11 mouse cellular contexts compared by ENCODE assay signal in genomic region chr8:96455336-96455735, GRCm38 (mm10).
A peak's percentile ranks its signal among the peaks of the same experiment; 100 is the strongest.
DNase-seq lines count a peak whose midpoint lies in the region; ATAC-seq lines count a peak whose summit lies in the region.
"Had no signal": no experiment of that assay in that cellular context is flagged by ENCODE, and none has a peak within 500 bp of the region (broad histone marks: within the 10 kb centered on the region; RNA-seq: fewer than 3 reads in every experiment).

No protein-coding gene starts in this region.

- no peak overlapping the region for H3K27ac ChIP-seq in forebrain, embryonic 13.5 days
- peak overlapping the region; percentile 17; the same call in 1 of the 2 replicates for H3K27ac ChIP-seq in midbrain, embryonic 15.5 days

- WGBS in forebrain, embryonic 13.5 days = under 1% methylated on average over 9 of the region's 9 CpGs
- 17% methylated on average over 9 of the region's 9 CpGs for WGBS in midbrain, embryonic 15.5 days

- H3K9ac ChIP-seq in forebrain, embryonic 13.5 days = no peak overlapping the region; the same call in 1 of the 2 replicates
- no peak overlapping the region for H3K9ac ChIP-seq in midbrain, embryonic 15.5 days

- DNase-seq in embryo, embryonic 10.5 days (ENCODE audit: low spot score) = peak; percentile 35
- peak; percentile 5 to 14 for DNase-seq in layer of hippocampus, adult 8-10 months (ENCODE audit: low spot score in 2 of 2)
- DNase-seq in cerebellum, postnatal 4 days (ENCODE audit: low spot score in 2 of 2) = no peak
- DNase-seq in lung, postnatal 36 days = no peak
- DNase-seq in heart, postnatal 10 days = no peak
- DNase-seq: gastrocnemius, postnatal 36 days; kidney, postnatal 14 days had no signal

- no peaks in the 10 kb centered on the region for H3K9me3 ChIP-seq in forebrain, embryonic 13.5 days (replicated peaks)
- H3K9me3 ChIP-seq in midbrain, embryonic 15.5 days = no peaks in the 10 kb centered on the region

- no peaks in the 10 kb centered on the region for H3K36me3 ChIP-seq in forebrain, embryonic 13.5 days (ENCODE audit: poor library complexity, severe bottlenecking)
- H3K36me3 ChIP-seq in midbrain, embryonic 15.5 days (replicated peaks) = no peaks in the 10 kb centered on the region

- intact Hi-C loops in heart, postnatal 10 days (cut with DNase I) = no loop called here

- peaks cover 20% of the 10 kb centered on the region for H3K4me1 ChIP-seq in forebrain, embryonic 13.5 days
- H3K4me1 ChIP-seq in midbrain, embryonic 15.5 days = peaks cover 10% of the 10 kb centered on the region
- H3K4me1 ChIP-seq: megakaryocyte, embryonic 14.5 days had no signal

- H3K4me3 ChIP-seq in forebrain, embryonic 13.5 days = peak overlapping the region; percentile 29
- peak overlapping the region; percentile 28 for H3K4me3 ChIP-seq in midbrain, embryonic 15.5 days
- H3K4me3 ChIP-seq: megakaryocyte, embryonic 14.5 days had no signal

- ATAC-seq in forebrain, embryonic 13.5 days = peak; percentile 77
- peak; percentile 86 for ATAC-seq in midbrain, embryonic 15.5 days (replicated peaks)
- ATAC-seq in megakaryocyte progenitor cell, adult 5-6 weeks (replicated peaks; ENCODE audit: poor library complexity) = no peak

- H3K4me2 ChIP-seq in forebrain, embryonic 13.5 days = peak overlapping the region; percentile 58
- peak overlapping the region; percentile 47 for H3K4me2 ChIP-seq in midbrain, embryonic 15.5 days

- H3K27me3 ChIP-seq in forebrain, embryonic 13.5 days = no peaks in the 10 kb centered on the region
- H3K27me3 ChIP-seq in midbrain, embryonic 15.5 days (replicated peaks) = no peaks in the 10 kb centered on the region
- H3K27me3 ChIP-seq: megakaryocyte, embryonic 14.5 days had no signal

Comparison
In these comparisons a context has a peak if more than half of its experiments do, and no peak if none do; other contexts are left out.
1. DNase-seq: peak in embryo, embryonic 10.5 days (single experiment) and layer of hippocampus, adult 8-10 months (2 of 2); none in cerebellum, postnatal 4 days (0 of 2), lung, postnatal 36 days (single experiment) and heart, postnatal 10 days (0 of 2).